Mouse (Mus musculus) neural tube, embryonic 12.5 days (tissue): Measurements from ENCODE around the gene Cdyl. TPM values are rescaled to one million over a fixed set of nuclear protein-coding genes. Genes with fewer than 3 reads are reported as not detected.

Experiments used
- ATAC-seq: fragments of 200-750 bp; cut with Nextera tagmentation; 2 replicates; pipeline ENCODE4 v1.8.0; 2017; ENCODE audit warnings: low read depth, mild to moderate bottlenecking, moderate TSS enrichment, moderate library complexity; ENCODE audit not compliant: low FRiP score
- H3K27ac ChIP-seq: fragments of 300-500 bp; sonication (generic); 2 replicates; pipeline ENCODE4 v1.5.1; 2016
- H3K27me3 ChIP-seq: fragments of 300-500 bp; sonication (generic); replicated peaks from 2 replicates; pipeline ENCODE4 v1.6.1; 2016; ENCODE audit warnings: mild to moderate bottlenecking
- H3K36me3 ChIP-seq: fragments of 300-500 bp; sonication (generic); 2 replicates; pipeline ENCODE4 v1.6.1; 2016; ENCODE audit warnings: mild to moderate bottlenecking
- H3K4me1 ChIP-seq: fragments of 300-500 bp; sonication (generic); 2 replicates; pipeline ENCODE4 v1.6.1; 2016
- H3K4me2 ChIP-seq: fragments of 300-500 bp; sonication (generic); replicated peaks from 2 replicates; pipeline ENCODE4 v1.6.1; 2016; ENCODE audit warnings: mild to moderate bottlenecking
- H3K4me3 ChIP-seq: fragments of 300-500 bp; sonication (generic); 2 replicates; pipeline ENCODE4 v1.5.1; 2016
- H3K9ac ChIP-seq: fragments of 300-500 bp; sonication (generic); 2 replicates; pipeline ENCODE4 v1.6.1; 2016; ENCODE audit warnings: mild to moderate bottlenecking
- H3K9me3 ChIP-seq: fragments of 300-500 bp; sonication (generic); 2 replicates; pipeline ENCODE4 v1.6.1; 2016; ENCODE audit warnings: mild to moderate bottlenecking
- WGBS: fragments of 180-500 bp; shearing (Covaris S2); methylation state at CpG from one replicate; pipeline ENCODE4 v1.1.7; 2016; 5-methylcytosine and 5-hydroxymethylcytosine counted together
- polyA plus RNA-seq: library from polyadenylated mRNA; unstranded; fragments of >200 nt; fragmentation: Nextera tagmentation; extraction: Ambion mirVana; gene quantifications from 2 replicates; pipeline ENCODE4 v1.2.1, GENCODE M21; 2016

The Cdyl gene
- polyA plus RNA-seq, 1 experiment from 2014 or later: 12.1 TPM

GRCm38 (mm10) chr13:35652851-35653250, 6.8 kb upstream of the Cdyl start:
- no peak overlapping the region for H3K27ac ChIP-seq
- no peaks in the 10 kb centered on the region for H3K27me3 ChIP-seq
- no peaks in the 10 kb centered on the region for H3K4me1 ChIP-seq
- no peak overlapping the region for H3K9ac ChIP-seq
- 89% methylated on average over 4 of the region's 4 CpGs for WGBS
- no peak for ATAC-seq
- H3K9me3 ChIP-seq: no peaks in the 10 kb centered on the region
- no peak overlapping the region for H3K4me3 ChIP-seq
- no peak overlapping the region for H3K4me2 ChIP-seq
- H3K36me3 ChIP-seq: no peaks in the 10 kb centered on the region

- no peak overlapping the region for H3K4me3 ChIP-seq
- WGBS: 91% methylated on average over 2 of the region's 2 CpGs
- ATAC-seq: no peak
- H3K9ac ChIP-seq: no peak overlapping the region
- H3K4me1 ChIP-seq: no peaks in the 10 kb centered on the region
- H3K36me3 ChIP-seq: no peaks in the 10 kb centered on the region
- H3K27ac ChIP-seq: no peak overlapping the region
- no peak overlapping the region for H3K4me2 ChIP-seq
- H3K9me3 ChIP-seq: no peaks in the 10 kb centered on the region
- no peaks in the 10 kb centered on the region for H3K27me3 ChIP-seq
These were observed 2.8 kb upstream of the Cdyl start for GRCm38 (mm10) chr13:35656853-35657252.

- Histone ChIP-seq H3K27me3 (no peaks in the 10 kb centered on the region), H3K4me2 (no peak overlapping the region), H3K27ac (no peak overlapping the region), H3K9ac (no peak overlapping the region), H3K9me3 (no peaks in the 10 kb centered on the region), H3K4me3 (no peak overlapping the region), H3K4me1 (no peaks in the 10 kb centered on the region), H3K36me3 (no peaks in the 10 kb centered on the region)
- 87% methylated on average over 3 of the region's 3 CpGs for WGBS
- no peak for ATAC-seq
These were observed 5.8 kb downstream of the Cdyl start for GRCm38 (mm10) chr13:35665456-35665855.

GRCm38 (mm10) chr13:35669910-35670469, 10.4 kb downstream of the Cdyl start:
- Histone ChIP-seq H3K4me1 (no peaks in the 10 kb centered on the region), H3K9me3 (no peaks in the 10 kb centered on the region), H3K9ac (no peak overlapping the region), H3K36me3 (no peaks in the 10 kb centered on the region), H3K4me3 (no peak overlapping the region), H3K27me3 (no peaks in the 10 kb centered on the region), H3K4me2 (no peak overlapping the region), H3K27ac (no peak overlapping the region)
- ATAC-seq: no peak
- 89% methylated on average over 4 of the region's 4 CpGs for WGBS

GRCm38 (mm10) chr13:35670875-35671274, 11.2 kb downstream of the Cdyl start:
- no peaks in the 10 kb centered on the region for H3K36me3 ChIP-seq
- no peak overlapping the region for H3K4me2 ChIP-seq
- H3K27me3 ChIP-seq: no peaks in the 10 kb centered on the region
- ATAC-seq: no peak
- no peaks in the 10 kb centered on the region for H3K4me1 ChIP-seq
- 55% methylated on average over 4 of the region's 4 CpGs for WGBS
- no peak overlapping the region for H3K4me3 ChIP-seq
- no peaks in the 10 kb centered on the region for H3K9me3 ChIP-seq
- H3K9ac ChIP-seq: no peak overlapping the region
- H3K27ac ChIP-seq: no peak overlapping the region

GRCm38 (mm10) chr13:35676921-35677320, 17.3 kb downstream of the Cdyl start:
- WGBS: 100% methylated on average over 1 of the region's 1 CpGs

GRCm38 (mm10) chr13:35677433-35678051, 17.9 kb downstream of the Cdyl start:
- no peaks in the 10 kb centered on the region for H3K36me3 ChIP-seq
- H3K9ac ChIP-seq: no peak overlapping the region
- no peak overlapping the region for H3K27ac ChIP-seq
- ATAC-seq: no peak
- no peaks in the 10 kb centered on the region for H3K9me3 ChIP-seq
- no peaks in the 10 kb centered on the region for H3K4me1 ChIP-seq
- H3K27me3 ChIP-seq: no peaks in the 10 kb centered on the region
- 70% methylated on average over 7 of the region's 7 CpGs for WGBS
- no peak overlapping the region for H3K4me2 ChIP-seq
- no peak overlapping the region for H3K4me3 ChIP-seq

More at GRCm38 (mm10) chr13:35676921-35677320, 17.3 kb downstream of the Cdyl start:
- H3K27ac ChIP-seq: no peak overlapping the region
- H3K9ac ChIP-seq: no peak overlapping the region
- H3K4me1 ChIP-seq: no peaks in the 10 kb centered on the region
- H3K4me2 ChIP-seq: no peak overlapping the region
- no peaks in the 10 kb centered on the region for H3K36me3 ChIP-seq
- H3K9me3 ChIP-seq: no peaks in the 10 kb centered on the region
- no peak for ATAC-seq
- H3K4me3 ChIP-seq: no peak overlapping the region
- no peaks in the 10 kb centered on the region for H3K27me3 ChIP-seq

- WGBS: 90% methylated on average over 6 of the region's 6 CpGs
- no peaks in the 10 kb centered on the region for H3K36me3 ChIP-seq
- no peaks in the 10 kb centered on the region for H3K4me1 ChIP-seq
- no peak overlapping the region for H3K9ac ChIP-seq
- H3K27me3 ChIP-seq: no peaks in the 10 kb centered on the region
- H3K27ac ChIP-seq: no peak overlapping the region
- no peaks in the 10 kb centered on the region for H3K9me3 ChIP-seq
- H3K4me2 ChIP-seq: no peak overlapping the region
- ATAC-seq: no peak
- H3K4me3 ChIP-seq: no peak overlapping the region
These were observed 19.1 kb downstream of the Cdyl start for GRCm38 (mm10) chr13:35678691-35679090.

- no peaks in the 10 kb centered on the region for H3K4me1 ChIP-seq
- no peaks in the 10 kb centered on the region for H3K27me3 ChIP-seq
- H3K9ac ChIP-seq: no peak overlapping the region
- H3K36me3 ChIP-seq: no peaks in the 10 kb centered on the region
- WGBS: 83% methylated on average over 3 of the region's 3 CpGs
- H3K9me3 ChIP-seq: no peaks in the 10 kb centered on the region
- no peak overlapping the region for H3K4me3 ChIP-seq
- no peak for ATAC-seq
- H3K27ac ChIP-seq: no peak overlapping the region
- H3K4me2 ChIP-seq: no peak overlapping the region
These were observed 21.7 kb downstream of the Cdyl start for GRCm38 (mm10) chr13:35681361-35681760.

GRCm38 (mm10) chr13:35686273-35686672, 26.6 kb downstream of the Cdyl start:
- Histone ChIP-seq H3K4me3 (no peak overlapping the region), H3K9me3 (no peaks in the 10 kb centered on the region), H3K9ac (no peak overlapping the region), H3K27ac (no peak overlapping the region), H3K4me2 (no peak overlapping the region), H3K27me3 (no peaks in the 10 kb centered on the region), H3K36me3 (no peaks in the 10 kb centered on the region), H3K4me1 (no peaks in the 10 kb centered on the region)
- 87% methylated on average over 8 of the region's 8 CpGs for WGBS
- ATAC-seq: no peak

- no peak for ATAC-seq
- Histone ChIP-seq H3K4me3 (no peak overlapping the region), H3K4me2 (no peak overlapping the region), H3K27me3 (no peaks in the 10 kb centered on the region), H3K9me3 (no peaks in the 10 kb centered on the region), H3K36me3 (no peaks in the 10 kb centered on the region), H3K4me1 (no peaks in the 10 kb centered on the region), H3K27ac (no peak overlapping the region), H3K9ac (no peak overlapping the region)
- WGBS: 85% methylated on average over 3 of the region's 3 CpGs
These were observed 29.9 kb downstream of the Cdyl start for GRCm38 (mm10) chr13:35689560-35689959.

- no peaks in the 10 kb centered on the region for H3K9me3 ChIP-seq
- H3K36me3 ChIP-seq: no peaks in the 10 kb centered on the region
- no peaks in the 10 kb centered on the region for H3K27me3 ChIP-seq
- no peak overlapping the region for H3K9ac ChIP-seq
- no peak overlapping the region for H3K4me3 ChIP-seq
- no peak for ATAC-seq
- WGBS: 90% methylated on average over 4 of the region's 4 CpGs
- H3K4me2 ChIP-seq: no peak overlapping the region
- no peak overlapping the region for H3K27ac ChIP-seq
- no peaks in the 10 kb centered on the region for H3K4me1 ChIP-seq
These were observed 58.0 kb downstream of the Cdyl start for GRCm38 (mm10) chr13:35717658-35718057.

- no peaks in the 10 kb centered on the region for H3K36me3 ChIP-seq
These were observed 59.9 kb downstream of the Cdyl start for GRCm38 (mm10) chr13:35719581-35719980.

More at GRCm38 (mm10) chr13:35719581-35719980, 59.9 kb downstream of the Cdyl start:
- no peak for ATAC-seq
- Histone ChIP-seq H3K4me2 (no peak overlapping the region), H3K4me3 (no peak overlapping the region), H3K27me3 (no peaks in the 10 kb centered on the region), H3K9ac (no peak overlapping the region), H3K9me3 (no peaks in the 10 kb centered on the region), H3K4me1 (no peaks in the 10 kb centered on the region), H3K27ac (no peak overlapping the region)
- 80% methylated on average over 6 of the region's 6 CpGs for WGBS
